Mouse (Mus musculus): ENCODE data around the gene Rhoj.

DNA sequence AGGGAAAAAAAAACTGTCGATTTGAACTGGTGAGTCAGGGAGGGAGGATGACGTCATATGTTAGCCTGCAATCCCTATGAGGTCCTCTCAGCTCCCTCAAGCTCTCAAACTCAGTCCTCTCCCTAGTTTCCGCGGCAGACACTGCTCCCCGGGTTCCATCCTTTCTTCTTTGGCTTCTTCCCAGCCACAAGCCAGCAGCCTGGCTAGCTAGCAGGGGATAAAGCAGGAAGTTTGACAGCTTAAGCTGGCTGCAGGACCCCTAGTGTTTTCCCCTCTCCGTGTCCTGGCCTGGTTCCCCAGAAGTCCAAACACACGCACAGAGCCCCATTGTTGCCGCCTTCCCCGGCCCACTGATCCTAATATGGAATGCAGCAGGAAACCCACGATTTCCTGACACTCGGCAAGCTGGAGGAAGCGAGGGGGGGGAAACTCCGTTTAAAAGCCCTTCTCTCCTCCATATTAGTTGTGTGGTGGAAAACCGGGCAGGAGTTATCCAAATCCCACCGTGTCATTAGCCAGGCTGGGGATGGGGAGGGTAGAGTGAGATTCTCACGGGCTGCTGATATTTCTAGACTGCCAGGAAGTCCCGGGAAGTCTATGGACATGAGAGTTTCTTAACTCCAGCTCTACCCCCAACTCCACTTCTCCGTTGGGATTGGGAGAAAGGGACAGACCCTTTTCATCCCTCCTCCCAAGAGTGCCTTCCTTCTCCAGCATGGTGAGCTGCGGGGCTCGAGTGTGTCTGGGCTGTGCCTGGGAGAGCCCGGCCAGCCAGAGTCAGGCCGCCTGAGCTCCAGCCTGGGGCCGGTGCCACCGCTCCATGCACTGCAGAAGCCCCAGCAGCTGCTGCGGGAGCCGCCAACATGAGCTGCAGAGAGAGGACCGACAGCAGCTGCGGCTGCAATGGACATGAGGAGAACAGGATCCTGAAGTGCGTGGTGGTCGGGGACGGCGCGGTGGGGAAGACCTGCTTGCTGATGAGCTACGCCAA lies at the start of gene Rhoj:
- TF ChIP-seq CTCF (IDR thresholded peaks at IDR 0.05) (peak; percentile 21; the same call in 1 of the 2 replicates), POLR2A (IDR thresholded peaks at IDR 0.05; ENCODE audit: insufficient read depth, low read depth, low read length) (peak; percentile 72), EP300 (IDR thresholded peaks at IDR 0.05; ENCODE audit: insufficient read depth, low read depth, low read length) (peak; percentile 87)

Measured in heart, adult 2 months (tissue).